Mouse (Mus musculus): ENCODE results near the gene Mgat5b. TPM values are rescaled to one million over a fixed set of nuclear protein-coding genes. Genes with fewer than 3 reads are reported as not detected.

Mgat5b gene
- polyA plus RNA-seq, 1 experiment: 95.1 TPM

- DNase-seq (ENCODE audit: low read depth): no peak
- TF ChIP-seq POLR2A (IDR thresholded peaks at IDR 0.05; ENCODE audit: borderline replicate concordance, extremely low read depth, insufficient read depth, insufficient read length, poor library complexity, severe bottlenecking) (no peak), CTCF (IDR thresholded peaks at IDR 0.05; ENCODE audit: borderline replicate concordance, extremely low read depth, insufficient read depth, insufficient read length) (no peak)
Measured at GRCm38 (mm10) chr11:117017462-117017861, 98.8 kb downstream of the Mgat5b start.

GRCm38 (mm10) chr11:117018410-117018809 is 99.7 kb downstream of the Mgat5b start:
- DNase-seq (ENCODE audit: low read depth): peak; percentile 97
- peak; percentile 86 for TF ChIP-seq CTCF (IDR thresholded peaks at IDR 0.05; ENCODE audit: borderline replicate concordance, extremely low read depth, insufficient read depth, insufficient read length)
- no peak for TF ChIP-seq POLR2A (IDR thresholded peaks at IDR 0.05; ENCODE audit: borderline replicate concordance, extremely low read depth, insufficient read depth, insufficient read length, poor library complexity, severe bottlenecking)

DNA sequence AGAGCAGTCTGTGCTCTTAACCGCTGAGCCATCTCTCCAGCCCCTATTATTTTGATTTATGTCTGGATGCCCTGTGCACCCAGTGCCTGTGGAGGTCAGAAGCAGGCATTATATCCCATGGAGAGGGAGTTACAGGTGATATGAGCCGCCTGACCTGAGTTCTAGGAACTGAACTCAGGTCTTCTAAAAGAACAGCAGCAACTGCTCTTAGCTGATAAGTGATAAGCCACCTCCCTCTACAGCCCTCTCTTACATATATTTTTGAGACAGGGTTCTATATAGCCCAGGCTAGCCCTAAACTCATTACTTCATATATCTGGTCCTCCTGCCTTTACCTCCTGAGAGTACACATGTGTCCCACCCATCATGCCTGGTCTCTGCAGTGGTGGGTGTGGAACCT is 102.4 kb downstream of the Mgat5b start:
- TF ChIP-seq POLR2A (IDR thresholded peaks at IDR 0.05; ENCODE audit: borderline replicate concordance, extremely low read depth, insufficient read depth, insufficient read length, poor library complexity, severe bottlenecking) (no peak), CTCF (IDR thresholded peaks at IDR 0.05; ENCODE audit: borderline replicate concordance, extremely low read depth, insufficient read depth, insufficient read length) (no peak)
- DNase-seq (ENCODE audit: low read depth): no peak

- DNase-seq (ENCODE audit: low read depth): no peak
Measured at GRCm38 (mm10) chr11:117023537-117023936, 104.9 kb downstream of the Mgat5b start.

DNA sequence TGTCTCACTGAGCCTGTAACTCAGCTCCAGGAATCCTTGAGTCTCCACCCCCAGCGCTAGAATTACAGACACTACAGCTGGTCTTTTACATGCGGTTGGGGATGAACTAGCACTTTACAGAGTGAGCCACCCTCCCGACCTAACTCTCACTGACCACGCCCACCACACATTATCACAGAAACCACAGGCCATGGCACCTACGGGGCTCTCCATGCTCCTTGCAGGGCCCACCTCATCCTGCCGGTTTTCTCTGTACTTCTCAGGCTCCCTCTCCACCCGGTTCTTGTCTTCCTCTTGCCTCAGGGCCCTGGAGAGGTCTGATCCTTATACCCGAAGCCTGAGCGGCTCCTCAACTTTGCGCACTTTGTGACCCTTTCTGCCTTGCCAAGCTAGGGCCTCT is 109.0 kb downstream of the Mgat5b start:
- TF ChIP-seq POLR2A (IDR thresholded peaks at IDR 0.05; ENCODE audit: borderline replicate concordance, extremely low read depth, insufficient read depth, insufficient read length, poor library complexity, severe bottlenecking) (no peak), CTCF (IDR thresholded peaks at IDR 0.05; ENCODE audit: borderline replicate concordance, extremely low read depth, insufficient read depth, insufficient read length) (no peak)
- DNase-seq (ENCODE audit: low read depth): no peak

More at GRCm38 (mm10) chr11:117023537-117023936, 104.9 kb downstream of the Mgat5b start:
- peak; percentile 35; the same call in 1 of the 2 replicates for TF ChIP-seq CTCF (IDR thresholded peaks at IDR 0.05; ENCODE audit: borderline replicate concordance, extremely low read depth, insufficient read depth, insufficient read length)
- no peak for TF ChIP-seq POLR2A (IDR thresholded peaks at IDR 0.05; ENCODE audit: borderline replicate concordance, extremely low read depth, insufficient read depth, insufficient read length, poor library complexity, severe bottlenecking)

DNA sequence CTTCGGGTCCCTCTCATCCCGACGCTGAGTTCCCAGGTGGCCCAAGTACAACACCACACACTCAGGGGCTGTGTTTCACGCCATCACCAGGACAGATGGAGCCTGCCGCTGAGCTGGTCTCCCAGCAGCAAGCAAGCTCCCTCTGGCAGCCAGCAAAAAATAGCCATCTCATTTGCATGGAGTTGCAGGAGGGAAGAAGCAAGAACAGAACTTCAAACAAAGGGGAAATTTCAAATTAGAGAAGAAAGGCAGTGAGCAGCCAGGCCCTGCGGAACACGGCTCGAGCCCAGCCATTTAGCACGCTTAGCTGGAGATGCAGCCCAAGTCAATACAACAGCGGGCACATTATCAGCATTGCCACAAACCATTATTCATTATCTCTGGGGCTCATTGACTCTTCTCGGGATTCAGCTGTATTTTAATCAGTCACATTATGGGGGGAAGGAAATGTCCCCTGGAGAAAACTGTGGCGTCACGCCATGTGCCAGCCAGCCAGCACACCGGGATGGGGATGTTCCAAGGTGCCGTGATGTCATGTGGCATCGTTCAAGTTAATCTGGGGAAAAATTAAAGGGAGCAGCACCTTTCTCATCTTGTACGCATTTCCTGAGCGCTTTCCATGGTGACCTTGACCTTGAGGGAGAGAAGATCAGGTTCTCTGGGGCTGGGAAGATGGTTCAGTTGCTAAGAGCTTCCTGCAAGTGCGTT is 110.4 kb downstream of the Mgat5b start:
- TF ChIP-seq POLR2A (IDR thresholded peaks at IDR 0.05; ENCODE audit: borderline replicate concordance, extremely low read depth, insufficient read depth, insufficient read length, poor library complexity, severe bottlenecking): no peak
- no peak for TF ChIP-seq CTCF (IDR thresholded peaks at IDR 0.05; ENCODE audit: borderline replicate concordance, extremely low read depth, insufficient read depth, insufficient read length)
- DNase-seq (ENCODE audit: low read depth): peak; percentile 90

DNA sequence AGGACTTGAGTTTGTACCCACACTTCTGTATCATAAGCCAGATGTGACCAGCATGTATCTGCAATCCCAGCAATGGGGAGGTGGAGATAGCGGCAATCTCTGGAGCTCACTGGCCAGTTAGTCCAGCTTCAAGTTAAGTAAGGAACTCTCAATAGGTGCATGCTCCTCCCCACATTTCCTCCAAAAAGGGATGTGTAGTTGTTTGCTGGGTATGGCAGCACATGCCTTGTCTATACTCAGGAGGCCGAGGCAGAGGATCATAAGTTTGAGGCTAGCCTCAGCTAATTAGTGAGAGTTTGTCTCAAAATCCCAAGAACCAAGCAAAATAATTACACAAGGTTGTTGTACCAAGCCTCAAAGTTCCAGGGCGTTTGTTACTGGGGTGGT is 110.9 kb downstream of the Mgat5b start:
- DNase-seq (ENCODE audit: low read depth): peak; percentile 30

DNA sequence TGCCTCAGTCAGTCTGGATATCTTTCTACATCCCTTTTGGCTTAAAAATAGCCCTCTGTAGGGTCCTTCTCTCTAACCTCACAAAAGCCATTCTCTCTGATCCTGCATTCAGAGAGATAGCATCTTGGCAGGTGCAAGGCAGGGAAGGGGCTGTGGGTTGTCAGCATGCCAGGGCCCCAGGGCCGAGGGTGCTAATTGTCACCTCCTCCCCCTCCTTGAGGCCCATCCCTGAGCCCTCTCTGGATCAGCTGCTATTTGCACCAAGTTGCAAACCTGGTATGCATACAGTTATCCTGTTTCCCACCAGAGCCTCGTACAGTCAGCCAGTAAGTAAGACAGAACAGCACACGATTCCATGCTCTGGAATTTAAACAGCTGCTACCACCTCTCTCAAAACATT is 111.4 kb downstream of the Mgat5b start:
- TF ChIP-seq CTCF (IDR thresholded peaks at IDR 0.05; ENCODE audit: borderline replicate concordance, extremely low read depth, insufficient read depth, insufficient read length) (no peak), POLR2A (IDR thresholded peaks at IDR 0.05; ENCODE audit: borderline replicate concordance, extremely low read depth, insufficient read depth, insufficient read length, poor library complexity, severe bottlenecking) (no peak)
- DNase-seq (ENCODE audit: low read depth): peak; percentile 66

More for the DNA sequence above, 110.9 kb downstream of the Mgat5b start:
- TF ChIP-seq CTCF (IDR thresholded peaks at IDR 0.05; ENCODE audit: borderline replicate concordance, extremely low read depth, insufficient read depth, insufficient read length) (no peak), POLR2A (IDR thresholded peaks at IDR 0.05; ENCODE audit: borderline replicate concordance, extremely low read depth, insufficient read depth, insufficient read length, poor library complexity, severe bottlenecking) (no peak)

DNA sequence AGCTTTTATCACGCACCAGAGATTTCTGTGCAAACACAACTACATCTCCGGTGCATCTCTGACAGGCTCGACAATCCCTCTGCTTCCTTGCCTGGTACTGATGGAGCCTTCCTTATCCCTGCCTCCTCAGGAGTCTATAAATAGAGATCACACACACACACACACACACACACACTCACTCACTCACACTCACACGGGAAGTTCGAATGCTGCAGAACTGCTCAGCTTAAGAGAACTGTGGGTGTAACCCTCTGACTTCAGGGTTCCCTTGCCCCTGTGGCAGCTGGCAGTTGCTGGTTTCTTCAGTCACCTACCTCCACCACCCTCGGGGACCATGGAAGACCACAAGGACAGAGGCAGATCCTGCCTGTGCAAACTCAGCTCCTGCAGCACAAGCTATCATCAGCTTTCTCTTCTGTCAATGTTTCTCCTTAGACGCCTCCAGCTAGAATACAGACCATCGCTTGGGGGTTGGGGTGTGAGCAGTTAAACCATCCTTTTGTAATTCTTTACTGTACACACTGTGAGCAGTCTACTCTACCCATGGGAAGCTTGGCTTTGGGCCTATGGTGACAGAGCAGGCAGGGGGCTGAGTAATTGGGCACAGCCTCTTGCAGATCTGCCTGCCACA is 111.9 kb downstream of the Mgat5b start:
- peak; percentile 61 for DNase-seq (ENCODE audit: low read depth)
- TF ChIP-seq POLR2A (IDR thresholded peaks at IDR 0.05; ENCODE audit: borderline replicate concordance, extremely low read depth, insufficient read depth, insufficient read length, poor library complexity, severe bottlenecking): no peak
- TF ChIP-seq CTCF (IDR thresholded peaks at IDR 0.05; ENCODE audit: borderline replicate concordance, extremely low read depth, insufficient read depth, insufficient read length): no peak

DNA sequence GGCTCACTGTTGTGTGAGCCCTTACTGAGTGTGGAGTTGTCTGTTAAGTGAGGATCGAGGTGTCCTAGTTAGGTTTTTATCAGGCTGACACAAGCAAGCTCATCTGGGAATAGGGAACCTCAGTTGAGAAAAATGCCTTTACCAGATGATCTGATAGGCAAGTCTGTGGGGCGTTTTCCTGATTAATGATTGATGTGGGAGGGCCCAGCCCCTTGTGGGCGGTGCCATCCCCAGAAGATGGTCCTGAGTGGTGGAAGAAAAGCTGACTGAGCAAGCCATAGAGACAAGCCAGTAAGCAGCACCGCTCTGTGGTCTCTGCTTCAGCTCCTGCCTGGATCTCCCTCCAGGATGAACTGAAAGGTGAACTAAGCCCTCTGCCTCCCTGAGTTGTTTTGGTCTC is 112.6 kb downstream of the Mgat5b start:
- DNase-seq (ENCODE audit: low read depth): peak; percentile 63
- TF ChIP-seq POLR2A (IDR thresholded peaks at IDR 0.05; ENCODE audit: borderline replicate concordance, extremely low read depth, insufficient read depth, insufficient read length, poor library complexity, severe bottlenecking) (no peak), CTCF (IDR thresholded peaks at IDR 0.05; ENCODE audit: borderline replicate concordance, extremely low read depth, insufficient read depth, insufficient read length) (no peak)

DNA sequence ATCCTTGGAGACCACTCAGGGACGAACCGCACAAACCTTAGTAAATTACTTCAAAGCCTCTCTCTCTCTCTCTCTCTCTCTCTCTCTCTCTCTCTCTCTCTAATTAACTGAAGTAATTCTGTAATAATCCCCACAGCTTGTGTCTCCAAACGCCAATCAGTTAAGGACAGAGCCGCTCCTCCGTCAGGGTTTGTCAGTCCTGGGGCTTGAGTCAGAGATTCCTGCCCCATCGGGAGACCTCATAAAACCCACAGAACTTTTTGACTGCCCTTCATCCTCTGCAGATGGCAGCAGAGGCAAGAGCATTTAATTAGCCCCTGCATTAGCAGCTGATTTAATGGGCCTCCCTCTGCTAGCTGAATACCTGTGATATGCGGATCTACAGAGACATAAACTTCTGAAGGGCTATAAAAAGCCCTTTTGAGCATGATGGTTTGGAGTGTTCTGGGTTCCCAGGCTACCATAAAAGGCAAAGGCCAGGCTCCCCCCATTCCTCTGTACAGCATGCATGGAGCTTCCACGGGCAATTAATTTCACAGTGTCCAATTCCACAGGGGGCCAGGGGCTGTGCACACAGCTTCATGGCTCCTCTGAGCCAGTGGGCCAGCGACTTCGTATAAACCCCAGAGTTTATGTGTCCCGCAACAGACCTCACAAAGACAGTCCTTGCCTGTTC is 117.1 kb downstream of the Mgat5b start:
- DNase-seq (ENCODE audit: low read depth): peak; percentile 55
- TF ChIP-seq POLR2A (IDR thresholded peaks at IDR 0.05; ENCODE audit: borderline replicate concordance, extremely low read depth, insufficient read depth, insufficient read length, poor library complexity, severe bottlenecking) (no peak), CTCF (IDR thresholded peaks at IDR 0.05; ENCODE audit: borderline replicate concordance, extremely low read depth, insufficient read depth, insufficient read length) (no peak)

Other genes with a start within 250 kb of the Mgat5b start
- not detected in 2 replicates for gene St6galnac1, start 143.4 kb upstream of the Mgat5b start, polyA plus RNA-seq (2012; rRNA removed)
- gene Mxra7, start 90.8 kb upstream of the Mgat5b start, polyA plus RNA-seq (2012; rRNA removed): 14.2 and 30.5 TPM in 2 replicates
- 44.6 and 67.6 TPM in 2 replicates for gene Mettl23, start 75.6 kb upstream of the Mgat5b start, polyA plus RNA-seq (2012; rRNA removed)
- 34.9 and 44.1 TPM in 2 replicates for gene Jmjd6, start 75.4 kb upstream of the Mgat5b start, polyA plus RNA-seq (2012; rRNA removed)
- gene Mfsd11, start 66.4 kb upstream of the Mgat5b start, polyA plus RNA-seq (2012; rRNA removed): 36.4 and 40.6 TPM in 2 replicates
- 599 and 784 TPM in 2 replicates for gene Srsf2, start 65.8 kb upstream of the Mgat5b start, polyA plus RNA-seq (2012; rRNA removed)
- gene Sec14l1, start 196.3 kb downstream of the Mgat5b start, polyA plus RNA-seq (2012; rRNA removed): 77.4 and 90.5 TPM in 2 replicates